Mouse (Mus musculus) adrenal gland (tissue): ENCODE results near the gene Sbno1.
"Not testable (repeated sequence)": the region's sequence is repeated elsewhere in the genome, so short reads cannot be mapped to it uniquely, and the experiment has no call there.

Experiments used
- intact Hi-C: fragments of 180-260 bp; cut with DNase I; formaldehyde crosslinking; loops from one replicate; pipeline ENCODE4 v1.15.1; 2025
- microRNA-seq, 2 experiments: library from miRNA; unstranded; fragments of <30 nt; microRNA quantifications; one replicate each; pipeline ENCODE4; 2019

Sbno1 gene

GRCm38 (mm10) chr5:124341753-124342339 lies 84.0 kb downstream of the Sbno1 start:
- intact Hi-C loops: not testable (repeated sequence)

- intact Hi-C loops: no loop called here
Measured at GRCm38 (mm10) chr5:124338791-124339190, 87.0 kb downstream of the Sbno1 start.

- intact Hi-C loops: no loop called here
Measured at GRCm38 (mm10) chr5:124337909-124338308, 87.9 kb downstream of the Sbno1 start.

- intact Hi-C loops: no loop called here
Measured at GRCm38 (mm10) chr5:124337103-124337502, 88.7 kb downstream of the Sbno1 start.

GRCm38 (mm10) chr5:124334392-124334791 lies 91.4 kb downstream of the Sbno1 start:
- intact Hi-C loops: no loop called here

GRCm38 (mm10) chr5:124330086-124330485 lies 95.7 kb downstream of the Sbno1 start:
- intact Hi-C loops: no loop called here

- intact Hi-C loops: no loop called here
Measured at GRCm38 (mm10) chr5:124327510-124328364, 98.1 kb downstream of the Sbno1 start, which contains the start of the genes Mphosph9 and 2810006K23Rik. Gene Mphosph9 (minus strand): TSS chr5:124327972. Gene 2810006K23Rik (plus strand): TSS chr5:124328089.

- intact Hi-C loops: no loop called here
Measured at GRCm38 (mm10) chr5:124326829-124327228, 99.0 kb downstream of the Sbno1 start.

Small RNA genes lying within 50 kb of the gene (microRNA-seq; reads per million reads assigned to microRNA genes)
- gene Gm27486: 1.5 to 2.3 reads per million in 2 experiments
